Mouse (Mus musculus): Measurements from ENCODE around the gene Prune2.

DNA sequence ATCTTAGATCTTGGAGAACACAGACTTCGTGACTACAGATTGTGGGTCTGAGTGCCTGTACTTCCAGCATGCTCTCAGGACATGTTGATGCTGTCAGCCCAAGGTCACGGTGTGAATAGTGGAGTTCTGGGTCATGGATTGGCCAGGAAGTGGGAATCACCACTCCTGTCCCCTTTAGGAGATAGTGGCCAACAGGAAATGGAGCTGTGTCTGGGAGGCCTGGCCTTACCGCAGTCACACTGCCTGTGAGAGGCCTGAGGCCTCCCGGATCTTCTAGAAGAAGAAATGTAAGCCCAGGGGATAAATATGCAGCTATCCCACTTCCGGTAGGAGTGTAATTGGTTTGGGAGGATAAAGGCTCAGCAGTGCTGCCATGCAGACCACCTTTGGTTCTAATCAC is 12.8 kb downstream of the Prune2 start:
- no peak for TF ChIP-seq POLR2A (IDR thresholded peaks at IDR 0.05; ENCODE audit: control insufficient read depth, extremely low read depth, insufficient read depth, low read length, poor library complexity)
- TF ChIP-seq CTCF (IDR thresholded peaks at IDR 0.05; ENCODE audit: borderline replicate concordance, control insufficient read depth, extremely low read depth, insufficient read depth, low read length, poor library complexity): no peak

Measured in thymus, adult 2 months (tissue).